Mouse (Mus musculus) stomach, postnatal 0 days (tissue): Measurements from ENCODE around the gene Pi4k2b. TPM values are rescaled to one million over a fixed set of nuclear protein-coding genes. Genes with fewer than 3 reads are reported as not detected.

ENCODE experiments used
- ATAC-seq: fragments of 200-750 bp; cut with Nextera tagmentation; 2 replicates; pipeline ENCODE4 v1.8.0; 2017; ENCODE audit not compliant: low FRiP score, low TSS enrichment
- DNase-seq: peaks from one replicate; pipeline ENCODE4 v3.0.0-alpha.2; 2016; ENCODE audit warnings: low spot score
- H3K27ac ChIP-seq: fragments of 300-500 bp; sonication (generic); replicated peaks from 2 replicates; pipeline ENCODE4 v1.5.1; 2014; ENCODE audit warnings: mild to moderate bottlenecking, control low read depth
- H3K27me3 ChIP-seq: fragments of 300-500 bp; sonication (generic); 2 replicates; pipeline ENCODE4 v1.6.1; 2014; ENCODE audit warnings: low read length; ENCODE audit not compliant: control insufficient read depth, insufficient read depth
- H3K36me3 ChIP-seq: fragments of 300-500 bp; sonication (generic); 2 replicates; pipeline ENCODE4 v1.6.1; 2014; ENCODE audit warnings: low read length, mixed read lengths; ENCODE audit not compliant: control insufficient read depth, insufficient read depth
- H3K4me1 ChIP-seq: fragments of 300-500 bp; sonication (generic); replicated peaks from 2 replicates; pipeline ENCODE4 v1.6.1; 2014; ENCODE audit warnings: antibody characterized with exemption; ENCODE audit not compliant: control insufficient read depth, insufficient read depth
- H3K4me2 ChIP-seq: fragments of 300-500 bp; sonication (generic); replicated peaks from 2 replicates; pipeline ENCODE4 v1.6.1; 2014; ENCODE audit warnings: low read depth, mild to moderate bottlenecking, control low read depth, moderate library complexity
- H3K4me3 ChIP-seq: fragments of 300-500 bp; sonication (generic); 2 replicates; pipeline ENCODE4 v1.5.1; 2014; ENCODE audit warnings: low read depth, low read length, control low read depth
- H3K9ac ChIP-seq: fragments of 300-500 bp; sonication (generic); 2 replicates; pipeline ENCODE4 v1.6.1; 2014; ENCODE audit warnings: mild to moderate bottlenecking, low read length, control low read depth, mixed read lengths
- H3K9me3 ChIP-seq: fragments of 300-500 bp; sonication (generic); 2 replicates; pipeline ENCODE4 v1.6.1; 2016; ENCODE audit warnings: low read length; ENCODE audit not compliant: control insufficient read depth
- CTCF ChIP-seq: IDR thresholded peaks from 2 replicates; pipeline ENCODE4 v1.5.1; 2016; ENCODE audit warnings: antibody characterized with exemption, low read depth, mild to moderate bottlenecking, moderate library complexity
- EP300 ChIP-seq: optimal IDR thresholded peaks from 2 replicates; pipeline ENCODE3; 2016; ENCODE audit warnings: antibody characterized with exemption
- WGBS: fragments of 180-500 bp; shearing (Covaris S2); extraction: QIAGEN DNeasy Blood & Tissue Kit; methylation state at CpG from one replicate; pipeline ENCODE4 v1.1.7; 2014; 5-methylcytosine and 5-hydroxymethylcytosine counted together
- polyA plus RNA-seq: library from polyadenylated mRNA; unstranded; fragments of >200 nt; fragmentation: Nextera tagmentation; extraction: Ambion mirVana; gene quantifications from 2 replicates; pipeline ENCODE4 v1.2.1, GENCODE M21; 2015

Pi4k2b gene
- polyA plus RNA-seq, 1 experiment from 2014 or later: 29.1 TPM

GRCm38 (mm10) chr5:52818676-52819075 is 77.3 kb downstream of the Pi4k2b start:
- H3K36me3 ChIP-seq: peaks cover 4% of the 10 kb centered on the region; the same call in 1 of the 2 replicates
- no peak for TF ChIP-seq CTCF
- no peak for TF ChIP-seq EP300
- no peak overlapping the region for H3K9ac ChIP-seq
- no peaks in the 10 kb centered on the region for H3K9me3 ChIP-seq
- no peak for ATAC-seq
- no peak for DNase-seq
- H3K4me2 ChIP-seq: no peak overlapping the region
- no peak overlapping the region for H3K27ac ChIP-seq
- no peaks in the 10 kb centered on the region for H3K4me1 ChIP-seq
- 87% methylated on average over 7 of the region's 7 CpGs for WGBS
- H3K4me3 ChIP-seq: no peak overlapping the region
- no peaks in the 10 kb centered on the region for H3K27me3 ChIP-seq

Other genes with a start within 250 kb of the Pi4k2b start
- gene Lgi2, start 175.1 kb upstream of the Pi4k2b start, polyA plus RNA-seq: 4.8 and 5.5 TPM in 2 replicates
- gene Sepsecs, start 71.9 kb upstream of the Pi4k2b start, polyA plus RNA-seq: 6.1 and 6.2 TPM in 2 replicates
- gene Zcchc4, start 33.8 kb downstream of the Pi4k2b start, polyA plus RNA-seq: 4.9 and 5.7 TPM in 2 replicates
- 37.3 and 43.9 TPM in 2 replicates for gene Anapc4, start 92.4 kb downstream of the Pi4k2b start, polyA plus RNA-seq